Mouse (Mus musculus): ENCODE measurements at regions not wholly inside any gene's neighbourhood (a gene's known extent, or its start where the extent isn't known, plus 50 kb on each side); places are given as distances from the start of the nearest gene placed in this dataset.

GRCm38 (mm10) chr3:41185305-41186097 is 102.7 kb upstream of the Pgrmc2 start:
- H3K4me2 ChIP-seq: no peak overlapping the region
- peaks cover 15% of the 10 kb centered on the region; the same call in 1 of the 2 replicates for H3K27me3 ChIP-seq
- WGBS: 85% methylated on average over 10 of the region's 10 CpGs
- H3K4me3 ChIP-seq (replicated peaks): no peak overlapping the region
- no peak overlapping the region for H3K9ac ChIP-seq (replicated peaks)
- no peak for ATAC-seq (ENCODE audit: insufficient number of reproducible peaks, insufficient read depth, low FRiP score, low TSS enrichment, low read depth)
- H3K36me3 ChIP-seq: no peaks in the 10 kb centered on the region
- peaks cover 8% of the 10 kb centered on the region for H3K4me1 ChIP-seq (replicated peaks)
- H3K9me3 ChIP-seq: no peaks in the 10 kb centered on the region
- no peak overlapping the region for H3K27ac ChIP-seq

- no peaks in the 10 kb centered on the region for H3K9me3 ChIP-seq
- peaks cover 8% of the 10 kb centered on the region for H3K4me1 ChIP-seq (replicated peaks)
- H3K4me3 ChIP-seq (replicated peaks): no peak overlapping the region
- peaks cover 15% of the 10 kb centered on the region; the same call in 1 of the 2 replicates for H3K27me3 ChIP-seq
- H3K27ac ChIP-seq: no peak overlapping the region
- WGBS: 52% methylated on average over 7 of the region's 7 CpGs
- no peak overlapping the region for H3K4me2 ChIP-seq
- no peaks in the 10 kb centered on the region for H3K36me3 ChIP-seq
- no peak for ATAC-seq (ENCODE audit: insufficient number of reproducible peaks, insufficient read depth, low FRiP score, low TSS enrichment, low read depth)
- no peak overlapping the region for H3K9ac ChIP-seq (replicated peaks)
These were observed 101.5 kb upstream of the Pgrmc2 start for GRCm38 (mm10) chr3:41184375-41184774.

- Histone ChIP-seq H3K27me3 (peaks cover 15% of the 10 kb centered on the region; the same call in 1 of the 2 replicates), H3K9ac (replicated peaks) (no peak overlapping the region), H3K4me3 (replicated peaks) (no peak overlapping the region), H3K9me3 (no peaks in the 10 kb centered on the region), H3K36me3 (no peaks in the 10 kb centered on the region), H3K27ac (no peak overlapping the region), H3K4me2 (no peak overlapping the region), H3K4me1 (replicated peaks) (peaks cover 8% of the 10 kb centered on the region)
- 0 out of 2 replicates have a peak, but pooled peaks have one; percentile 34 for ATAC-seq (ENCODE audit: insufficient number of reproducible peaks, insufficient read depth, low FRiP score, low TSS enrichment, low read depth)
- WGBS: 67% methylated on average over 10 of the region's 10 CpGs
These were observed 100.2 kb upstream of the Pgrmc2 start for GRCm38 (mm10) chr3:41182900-41183595.

- no peaks in the 10 kb centered on the region for H3K9me3 ChIP-seq
- peaks cover 8% of the 10 kb centered on the region for H3K4me1 ChIP-seq (replicated peaks)
- peak; percentile 72 for ATAC-seq (ENCODE audit: insufficient number of reproducible peaks, insufficient read depth, low FRiP score, low TSS enrichment, low read depth)
- no peaks in the 10 kb centered on the region for H3K36me3 ChIP-seq
- H3K27me3 ChIP-seq: peaks cover 15% of the 10 kb centered on the region; the same call in 1 of the 2 replicates
- H3K9ac ChIP-seq (replicated peaks): no peak overlapping the region
- no peak overlapping the region for H3K27ac ChIP-seq
- H3K4me3 ChIP-seq (replicated peaks): no peak overlapping the region
- 54% methylated on average over 15 of the region's 15 CpGs for WGBS
- H3K4me2 ChIP-seq: no peak overlapping the region
These were observed 99.4 kb upstream of the Pgrmc2 start for GRCm38 (mm10) chr3:41182036-41182899.

- Histone ChIP-seq H3K4me3 (replicated peaks) (no peak overlapping the region), H3K4me2 (no peak overlapping the region), H3K9me3 (no peaks in the 10 kb centered on the region), H3K27ac (no peak overlapping the region), H3K36me3 (no peaks in the 10 kb centered on the region), H3K4me1 (replicated peaks) (peaks cover 8% of the 10 kb centered on the region), H3K9ac (replicated peaks) (no peak overlapping the region), H3K27me3 (peaks cover 15% of the 10 kb centered on the region; the same call in 1 of the 2 replicates)
- WGBS: 88% methylated on average over 11 of the region's 11 CpGs
- ATAC-seq (ENCODE audit: insufficient number of reproducible peaks, insufficient read depth, low FRiP score, low TSS enrichment, low read depth): no peak
These were observed 98.6 kb upstream of the Pgrmc2 start for GRCm38 (mm10) chr3:41181438-41181837.

GRCm38 (mm10) chr3:41180911-41181310 is 98.1 kb upstream of the Pgrmc2 start:
- no peak for ATAC-seq (ENCODE audit: insufficient number of reproducible peaks, insufficient read depth, low FRiP score, low TSS enrichment, low read depth)
- peaks cover 8% of the 10 kb centered on the region for H3K4me1 ChIP-seq (replicated peaks)
- no peaks in the 10 kb centered on the region for H3K36me3 ChIP-seq
- H3K27ac ChIP-seq: no peak overlapping the region
- peaks cover 15% of the 10 kb centered on the region; the same call in 1 of the 2 replicates for H3K27me3 ChIP-seq
- no peak overlapping the region for H3K4me2 ChIP-seq
- no peak overlapping the region for H3K9ac ChIP-seq (replicated peaks)
- 78% methylated on average over 7 of the region's 7 CpGs for WGBS
- H3K9me3 ChIP-seq: no peaks in the 10 kb centered on the region
- H3K4me3 ChIP-seq (replicated peaks): no peak overlapping the region

GRCm38 (mm10) chr3:41179037-41179880 is 96.4 kb upstream of the Pgrmc2 start:
- no peaks in the 10 kb centered on the region for H3K9me3 ChIP-seq
- no peak for ATAC-seq (ENCODE audit: insufficient number of reproducible peaks, insufficient read depth, low FRiP score, low TSS enrichment, low read depth)
- H3K27ac ChIP-seq: no peak overlapping the region
- peaks cover 8% of the 10 kb centered on the region for H3K4me1 ChIP-seq (replicated peaks)
- WGBS: 67% methylated on average over 4 of the region's 4 CpGs
- no peaks in the 10 kb centered on the region for H3K36me3 ChIP-seq
- H3K4me2 ChIP-seq: no peak overlapping the region
- peaks cover 13% of the 10 kb centered on the region; the same call in 1 of the 2 replicates for H3K27me3 ChIP-seq
- H3K9ac ChIP-seq (replicated peaks): no peak overlapping the region
- H3K4me3 ChIP-seq (replicated peaks): no peak overlapping the region

GRCm38 (mm10) chr3:41177124-41177523 is 94.3 kb upstream of the Pgrmc2 start:
- Histone ChIP-seq H3K27ac (no peak overlapping the region), H3K4me1 (replicated peaks) (peaks cover 6% of the 10 kb centered on the region; the same call in 1 of the 2 replicates), H3K27me3 (no peaks in the 10 kb centered on the region), H3K36me3 (no peaks in the 10 kb centered on the region), H3K4me2 (no peak overlapping the region), H3K9ac (replicated peaks) (no peak overlapping the region), H3K9me3 (no peaks in the 10 kb centered on the region), H3K4me3 (replicated peaks) (no peak overlapping the region)
- ATAC-seq (ENCODE audit: insufficient number of reproducible peaks, insufficient read depth, low FRiP score, low TSS enrichment, low read depth): no peak

- H3K9me3 ChIP-seq: no peaks in the 10 kb centered on the region
- no peak overlapping the region for H3K4me2 ChIP-seq
- no peak overlapping the region for H3K4me3 ChIP-seq (replicated peaks)
- no peak overlapping the region for H3K9ac ChIP-seq (replicated peaks)
- H3K36me3 ChIP-seq: no peaks in the 10 kb centered on the region
- no peak for ATAC-seq (ENCODE audit: insufficient number of reproducible peaks, insufficient read depth, low FRiP score, low TSS enrichment, low read depth)
- no peaks in the 10 kb centered on the region for H3K27me3 ChIP-seq
- H3K4me1 ChIP-seq (replicated peaks): peaks cover 6% of the 10 kb centered on the region; the same call in 1 of the 2 replicates
- H3K27ac ChIP-seq: no peak overlapping the region
- 77% methylated on average over 3 of the region's 3 CpGs for WGBS
These were observed 92.5 kb upstream of the Pgrmc2 start for GRCm38 (mm10) chr3:41175356-41175755.

GRCm38 (mm10) chr3:41173561-41173960 is 90.7 kb upstream of the Pgrmc2 start:
- Histone ChIP-seq H3K9ac (replicated peaks) (no peak overlapping the region), H3K27ac (no peak overlapping the region), H3K4me2 (no peak overlapping the region), H3K27me3 (no peaks in the 10 kb centered on the region), H3K9me3 (no peaks in the 10 kb centered on the region), H3K4me3 (replicated peaks) (no peak overlapping the region), H3K4me1 (replicated peaks) (peaks cover 6% of the 10 kb centered on the region; the same call in 1 of the 2 replicates), H3K36me3 (no peaks in the 10 kb centered on the region)
- no peak for ATAC-seq (ENCODE audit: insufficient number of reproducible peaks, insufficient read depth, low FRiP score, low TSS enrichment, low read depth)
- WGBS: 43% methylated on average over 6 of the region's 6 CpGs
